Mouse (Mus musculus) myocyte (in vitro differentiated cells): Measurements from ENCODE around the gene Rybp. TPM values are rescaled to one million over a fixed set of nuclear protein-coding genes. Genes with fewer than 3 reads are reported as not detected.
A peak's percentile ranks its signal among the peaks of the same experiment; 100 is the strongest.

Source experiments
- H3K27me3 ChIP-seq: one replicate; pipeline ENCODE4 v1.6.1; 2011; ENCODE audit not compliant: control insufficient read depth, insufficient read depth, insufficient read length
- H3K36me3 ChIP-seq: one replicate; pipeline ENCODE4 v1.6.1; 2011; ENCODE audit not compliant: control insufficient read depth, insufficient read depth
- H3K4me2 ChIP-seq: one replicate; pipeline ENCODE4 v1.6.1; 2011; ENCODE audit warnings: low read depth, control low read depth
- H3K4me3 ChIP-seq: one replicate; pipeline ENCODE4 v1.5.1; 2011; ENCODE audit warnings: mild to moderate bottlenecking, control low read depth, moderate library complexity
- H3K79me2 ChIP-seq: one replicate; pipeline ENCODE4 v1.6.1; 2011; ENCODE audit not compliant: control insufficient read depth, insufficient read depth
- H3ac ChIP-seq: one replicate; pipeline ENCODE4 v1.6.1; 2011; ENCODE audit not compliant: control insufficient read depth, insufficient read length
- CEBPB ChIP-seq: IDR thresholded peaks from 2 replicates; pipeline ENCODE4 v1.6.1; 2011; ENCODE audit warnings: mild to moderate bottlenecking, moderate library complexity; ENCODE audit not compliant: poor library complexity, insufficient read depth, severe bottlenecking
- E2F4 ChIP-seq: IDR thresholded peaks from one replicate; pipeline ENCODE4 v1.6.1; 2011; ENCODE audit warnings: mild to moderate bottlenecking, control low read depth, moderate library complexity; ENCODE audit not compliant: insufficient read depth
- MAX ChIP-seq: IDR thresholded peaks from one replicate; pipeline ENCODE4 v1.6.1; 2011; ENCODE audit warnings: low read depth, mild to moderate bottlenecking, control low read depth
- MYOD1 ChIP-seq, 3 experiments: IDR thresholded peaks; one replicate each; pipeline ENCODE4 v1.6.1; 2011; ENCODE audit warnings: control low read depth in 2 of 3, low read depth in 2 of 3, mild to moderate bottlenecking in 2 of 3, moderate library complexity in 1 of 3; ENCODE audit not compliant: insufficient read length in 2 of 3, control insufficient read depth in 1 of 3
- MYOG ChIP-seq, 3 experiments: IDR thresholded peaks; one replicate each; pipeline ENCODE4 v1.6.1; 2011; ENCODE audit warnings: control low read depth in 2 of 3, low read depth in 2 of 3, mild to moderate bottlenecking in 2 of 3; ENCODE audit not compliant: insufficient read length in 2 of 3, control insufficient read depth in 1 of 3, insufficient read depth in 1 of 3
- POLR2A ChIP-seq: IDR thresholded peaks from one replicate; pipeline ENCODE4 v1.6.1; 2011; ENCODE audit warnings: low read depth, mild to moderate bottlenecking, control low read depth, moderate library complexity; ENCODE audit not compliant: insufficient read length
- POLR2AphosphoS2 ChIP-seq: IDR thresholded peaks from one replicate; pipeline ENCODE4 v1.6.1; 2011; ENCODE audit warnings: low read depth, control low read depth; ENCODE audit not compliant: insufficient read length
- REST ChIP-seq: IDR thresholded peaks from one replicate; pipeline ENCODE4 v1.6.1; 2011; ENCODE audit warnings: mild to moderate bottlenecking, control low read depth, moderate library complexity; ENCODE audit not compliant: insufficient read depth, insufficient read length
- SRF ChIP-seq: IDR thresholded peaks from one replicate; pipeline ENCODE4 v1.6.1; 2011; ENCODE audit warnings: low read depth; ENCODE audit not compliant: control insufficient read depth, insufficient read length
- TCF12 ChIP-seq: IDR thresholded peaks from one replicate; pipeline ENCODE4 v1.6.1; 2011; ENCODE audit warnings: mild to moderate bottlenecking, control low read depth; ENCODE audit not compliant: poor library complexity, insufficient read depth, severe bottlenecking
- TCF3 ChIP-seq: IDR thresholded peaks from one replicate; pipeline ENCODE4 v1.6.1; 2011; ENCODE audit warnings: low read depth, control low read depth; ENCODE audit not compliant: insufficient read length
- USF1 ChIP-seq: IDR thresholded peaks from one replicate; pipeline ENCODE4 v1.6.1; 2011; ENCODE audit warnings: low read depth, mild to moderate bottlenecking, control low read depth, moderate library complexity
- polyA plus RNA-seq: library from polyadenylated mRNA; unstranded; fragments of >200 nt; fragmentation: generic; extraction: Trizol; gene quantifications from one replicate; pipeline ENCODE4 v1.2.1, GENCODE M21; 2012; ENCODE audit warnings: missing spikeins

Rybp gene
- polyA plus RNA-seq, 1 experiment = 9.5 TPM

GRCm38 (mm10) chr6:100244474-100244873, 42.8 kb downstream of the Rybp start:
- Histone ChIP-seq H3ac (no peak overlapping the region), H3K36me3 (no peaks in the 10 kb centered on the region), H3K4me2 (peak overlapping the region; percentile 66), H3K27me3 (no peaks in the 10 kb centered on the region), H3K4me3 (no peak overlapping the region), H3K79me2 (peaks cover 83% of the 10 kb centered on the region)
- peak in 2 of 3 experiments; percentile 38 to 46 for TF ChIP-seq MYOG (IDR thresholded peaks at IDR 0.05; ENCODE audit: control insufficient read depth in 1 of 3, insufficient read depth in 1 of 3, insufficient read length in 2 of 3, low read depth in 2 of 3)
- peak in 2 of 3 experiments; percentile 61 to 86 for TF ChIP-seq MYOD1 (IDR thresholded peaks at IDR 0.05; ENCODE audit: control insufficient read depth in 1 of 3, insufficient read length in 2 of 3, low read depth in 2 of 3)
- TF ChIP-seq USF1 = no peak

- H3K36me3 ChIP-seq = peaks cover 9% of the 10 kb centered on the region
- H3K4me3 ChIP-seq = no peak overlapping the region
- TF ChIP-seq TCF12 (no peak), REST (no peak), TCF3 (no peak), MYOG (IDR thresholded peaks at IDR 0.05; ENCODE audit: control insufficient read depth in 1 of 3, insufficient read depth in 1 of 3, insufficient read length in 2 of 3, low read depth in 2 of 3) (no peak), CEBPB (no peak), MAX (no peak), MYOD1 (IDR thresholded peaks at IDR 0.05; ENCODE audit: control insufficient read depth in 1 of 3, insufficient read length in 2 of 3, low read depth in 2 of 3) (no peak), POLR2A (no peak)
- no peak overlapping the region for H3K4me2 ChIP-seq
- no peak overlapping the region for H3ac ChIP-seq
- H3K79me2 ChIP-seq = peaks cover 56% of the 10 kb centered on the region
- no peaks in the 10 kb centered on the region for H3K27me3 ChIP-seq
These were observed 52.2 kb downstream of the Rybp start for GRCm38 (mm10) chr6:100235036-100235435.

GRCm38 (mm10) chr6:100233522-100233921, 53.8 kb downstream of the Rybp start:
- TF ChIP-seq TCF3 (no peak), CEBPB (no peak), MAX (no peak), MYOD1 (IDR thresholded peaks at IDR 0.05; ENCODE audit: control insufficient read depth in 1 of 3, insufficient read length in 2 of 3, low read depth in 2 of 3) (no peak), SRF (peak; percentile 50), REST (no peak), USF1 (no peak)
- Histone ChIP-seq H3K27me3 (no peaks in the 10 kb centered on the region), H3K4me3 (no peak overlapping the region), H3K4me2 (no peak overlapping the region), H3K79me2 (peaks cover 42% of the 10 kb centered on the region), H3ac (no peak overlapping the region), H3K36me3 (peaks cover 9% of the 10 kb centered on the region)

GRCm38 (mm10) chr6:100233061-100233460, 54.2 kb downstream of the Rybp start:
- H3K4me3 ChIP-seq = no peak overlapping the region
- no peaks in the 10 kb centered on the region for H3K27me3 ChIP-seq
- no peak overlapping the region for H3K4me2 ChIP-seq
- TF ChIP-seq E2F4 = no peak
- TF ChIP-seq MYOD1 (IDR thresholded peaks at IDR 0.05; ENCODE audit: control insufficient read depth in 1 of 3, insufficient read length in 2 of 3, low read depth in 2 of 3) = no peak
- no peak for TF ChIP-seq CEBPB
- no peak for TF ChIP-seq SRF
- no peak for TF ChIP-seq POLR2AphosphoS2
- no peak for TF ChIP-seq TCF3
- no peak for TF ChIP-seq REST
- no peak for TF ChIP-seq MYOG (IDR thresholded peaks at IDR 0.05; ENCODE audit: control insufficient read depth in 1 of 3, insufficient read depth in 1 of 3, insufficient read length in 2 of 3, low read depth in 2 of 3)
- no peak for TF ChIP-seq TCF12
- TF ChIP-seq MAX = no peak
- no peak for TF ChIP-seq USF1
- no peak for TF ChIP-seq POLR2A
- H3ac ChIP-seq = no peak overlapping the region
- peaks cover 9% of the 10 kb centered on the region for H3K36me3 ChIP-seq
- H3K79me2 ChIP-seq = peaks cover 38% of the 10 kb centered on the region

- Histone ChIP-seq H3ac (no peak overlapping the region), H3K4me2 (no peak overlapping the region), H3K36me3 (peaks cover 5% of the 10 kb centered on the region), H3K27me3 (no peaks in the 10 kb centered on the region), H3K4me3 (no peak overlapping the region), H3K79me2 (no peaks in the 10 kb centered on the region)
- TF ChIP-seq CEBPB = no peak
These were observed 61.1 kb downstream of the Rybp start for GRCm38 (mm10) chr6:100226204-100226603.

GRCm38 (mm10) chr6:100223932-100224331, 63.4 kb downstream of the Rybp start:
- Histone ChIP-seq H3ac (no peak overlapping the region), H3K36me3 (no peaks in the 10 kb centered on the region), H3K27me3 (no peaks in the 10 kb centered on the region), H3K4me3 (no peak overlapping the region), H3K79me2 (no peaks in the 10 kb centered on the region), H3K4me2 (no peak overlapping the region)
- TF ChIP-seq CEBPB = no peak
- TF ChIP-seq SRF = no peak
- no peak for TF ChIP-seq REST
- TF ChIP-seq E2F4 = no peak
- TF ChIP-seq MAX = no peak
- no peak for TF ChIP-seq MYOG (IDR thresholded peaks at IDR 0.05; ENCODE audit: control insufficient read depth in 1 of 3, insufficient read depth in 1 of 3, insufficient read length in 2 of 3, low read depth in 2 of 3)
- no peak for TF ChIP-seq TCF12
- TF ChIP-seq TCF3 = no peak
- no peak for TF ChIP-seq USF1
- TF ChIP-seq POLR2AphosphoS2 = no peak
- TF ChIP-seq POLR2A = no peak
